Mouse (Mus musculus) cerebellum, adult 18-20 months (tissue): ENCODE measurements around the gene Ldlrad1.

Source experiments
- DNase-seq, 2 experiments: peaks; one replicate each; pipeline ENCODE4 v3.0.0; 2021

The Ldlrad1 gene

GRCm38 (mm10) chr4:107208880-107209279, at the start of gene Ldlrad1:
Gene Ldlrad1 (plus strand): TSS chr4:107209180.
- no peak for DNase-seq

- DNase-seq, result no peak
Measured at GRCm38 (mm10) chr4:107160181-107160580, 48.8 kb upstream of the Ldlrad1 start.

- no peak for DNase-seq
Measured at GRCm38 (mm10) chr4:107163341-107163740, 45.6 kb upstream of the Ldlrad1 start.

- DNase-seq, result peak; percentile 72 to 79
Measured at GRCm38 (mm10) chr4:107163756-107164587, 45.0 kb upstream of the Ldlrad1 start.

- no peak for DNase-seq
Measured at GRCm38 (mm10) chr4:107166700-107167099, 42.3 kb upstream of the Ldlrad1 start.

GRCm38 (mm10) chr4:107167798-107168197, 41.2 kb upstream of the Ldlrad1 start:
- no peak for DNase-seq

- DNase-seq, result no peak
Measured at GRCm38 (mm10) chr4:107177506-107177905, 31.5 kb upstream of the Ldlrad1 start.

GRCm38 (mm10) chr4:107178182-107178829, 30.7 kb upstream of the Ldlrad1 start, which contains the start of gene Tmem59:
Gene Tmem59 (plus strand): TSS chr4:107178399.
- peak; percentile 98 to 99 for DNase-seq

GRCm38 (mm10) chr4:107178830-107179490, 30.0 kb upstream of the Ldlrad1 start, which contains the start of gene Tceanc2:
Gene Tceanc2 (minus strand): TSS chr4:107179116.
- DNase-seq, result peak; percentile 63 to 64

GRCm38 (mm10) chr4:107179561-107179960, 29.4 kb upstream of the Ldlrad1 start:
- no peak for DNase-seq

GRCm38 (mm10) chr4:107180746-107181145, 28.2 kb upstream of the Ldlrad1 start:
- no peak for DNase-seq

GRCm38 (mm10) chr4:107181866-107182265, 27.1 kb upstream of the Ldlrad1 start:
- no peak for DNase-seq

- DNase-seq, result no peak
Measured at GRCm38 (mm10) chr4:107182796-107183195, 26.2 kb upstream of the Ldlrad1 start.

GRCm38 (mm10) chr4:107183203-107183602, 25.8 kb upstream of the Ldlrad1 start:
- no peak for DNase-seq

GRCm38 (mm10) chr4:107185703-107186102, 23.3 kb upstream of the Ldlrad1 start:
- DNase-seq, result no peak

- DNase-seq, result no peak
Measured at GRCm38 (mm10) chr4:107193841-107194240, 15.1 kb upstream of the Ldlrad1 start.

- no peak for DNase-seq
Measured at GRCm38 (mm10) chr4:107196454-107196853, 12.5 kb upstream of the Ldlrad1 start.

GRCm38 (mm10) chr4:107198072-107198471, 10.9 kb upstream of the Ldlrad1 start:
- DNase-seq, result no peak

- DNase-seq, result no peak
Measured at GRCm38 (mm10) chr4:107201779-107202178, 7.2 kb upstream of the Ldlrad1 start.

GRCm38 (mm10) chr4:107203001-107203400, 6.0 kb upstream of the Ldlrad1 start:
- no peak for DNase-seq

GRCm38 (mm10) chr4:107207016-107207415, 2.0 kb upstream of the Ldlrad1 start:
- DNase-seq, result no peak

- DNase-seq, result no peak
Measured at GRCm38 (mm10) chr4:107210483-107211097, 1.6 kb downstream of the Ldlrad1 start.

GRCm38 (mm10) chr4:107211465-107211864, 2.5 kb downstream of the Ldlrad1 start:
- DNase-seq, result no peak
